Mouse (Mus musculus): ENCODE measurements around the gene 1700069L16Rik. TPM values are rescaled to one million over a fixed set of nuclear protein-coding genes. Genes with fewer than 3 reads are reported as not detected.
A peak's percentile ranks its signal among the peaks of the same experiment; 100 is the strongest.

The 1700069L16Rik gene
- polyA plus RNA-seq, 1 experiment from 2014 or later = not detected

DNA sequence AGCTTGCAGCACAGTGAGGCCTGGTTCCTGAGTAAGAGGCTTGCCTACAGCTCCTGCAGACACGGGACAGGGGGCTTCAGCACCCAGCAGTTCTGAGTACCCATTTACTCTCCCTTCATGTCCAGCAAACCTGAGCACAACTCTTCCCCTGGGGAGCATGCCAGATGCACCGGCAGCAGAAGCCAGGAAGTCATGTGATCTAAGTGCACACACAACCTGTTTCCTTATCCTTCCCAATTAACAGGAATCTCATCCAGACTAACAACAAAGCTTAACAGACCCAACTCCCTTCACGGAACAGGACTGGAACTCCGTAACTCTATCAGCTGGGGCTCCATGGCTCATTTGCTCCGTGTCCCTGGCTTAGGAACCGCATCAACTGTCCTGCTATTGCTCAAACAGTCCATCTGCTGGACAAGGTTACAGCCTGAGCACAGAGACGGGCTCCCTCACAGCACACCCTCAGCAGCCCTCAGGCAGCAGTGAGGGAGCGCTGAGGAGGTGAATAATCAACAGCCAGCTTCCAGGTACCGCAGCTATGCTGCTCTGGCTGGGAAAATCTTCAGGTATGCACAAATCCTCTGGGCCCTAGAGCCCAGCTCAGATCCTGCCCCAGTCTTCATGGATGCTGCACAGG lies 27.1 kb upstream of the 1700069L16Rik start:
- ATAC-seq (ENCODE audit: low read depth) (no peak), DNase-seq (no peak)
- Histone ChIP-seq H3K4me3 (replicated peaks) (no peak overlapping the region), H3K36me3 (peaks cover 100% of the 10 kb centered on the region), H3K4me1 (replicated peaks) (no peaks in the 10 kb centered on the region), H3K27ac (no peak overlapping the region), H3K27me3 (no peaks in the 10 kb centered on the region), H3K9ac (no peak overlapping the region), H3K9me3 (replicated peaks) (no peaks in the 10 kb centered on the region), H3K4me2 (no peak overlapping the region)
- WGBS (ENCODE audit: insufficient replicate concordance) = 79% methylated on average over 9 of the region's 9 CpGs

DNA sequence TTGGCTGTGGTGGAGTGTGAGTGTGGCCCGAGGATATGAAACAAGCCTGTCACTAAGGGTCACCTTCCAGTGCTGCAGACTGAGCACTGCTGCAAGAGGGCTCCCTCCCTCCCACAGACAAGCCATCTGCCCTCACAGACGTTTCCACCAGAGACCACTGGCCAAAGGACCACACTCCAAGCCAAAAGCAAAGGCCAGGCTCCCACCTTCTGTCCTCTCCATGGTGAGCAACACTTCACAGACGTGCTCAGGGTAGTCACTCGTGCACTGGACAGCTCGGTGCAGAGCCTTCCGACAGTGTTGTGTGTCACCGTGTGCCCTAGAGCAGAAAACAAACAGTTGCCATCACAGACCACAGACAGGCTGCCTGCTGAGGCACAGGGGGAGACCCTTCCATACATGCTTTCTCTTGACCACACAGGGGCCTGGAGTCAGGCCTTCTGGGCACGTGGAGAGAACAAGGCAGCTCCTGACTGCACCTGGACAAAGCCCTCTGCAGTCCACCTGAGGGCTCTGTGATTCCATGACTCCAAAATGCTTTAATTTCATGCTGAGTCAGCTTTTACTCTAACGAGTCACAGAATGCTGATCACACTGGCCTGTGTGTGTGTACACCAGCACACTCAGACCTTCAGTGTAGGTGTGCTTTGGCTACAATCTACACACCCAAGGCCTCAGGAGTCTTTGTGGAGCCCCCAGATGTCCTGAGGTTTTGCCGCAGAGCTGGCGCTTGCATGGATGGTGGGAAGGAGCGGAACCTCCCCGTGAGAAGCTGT lies 24.2 kb upstream of the 1700069L16Rik start:
- ATAC-seq (ENCODE audit: low read depth) (no peak), DNase-seq (no peak)
- Histone ChIP-seq H3K9me3 (replicated peaks) (no peaks in the 10 kb centered on the region), H3K27me3 (no peaks in the 10 kb centered on the region), H3K4me3 (replicated peaks) (no peak overlapping the region), H3K4me1 (replicated peaks) (no peaks in the 10 kb centered on the region), H3K27ac (no peak overlapping the region), H3K36me3 (peaks cover 100% of the 10 kb centered on the region), H3K4me2 (no peak overlapping the region), H3K9ac (no peak overlapping the region)
- WGBS (ENCODE audit: insufficient replicate concordance) = 90% methylated on average over 13 of the region's 13 CpGs

DNA sequence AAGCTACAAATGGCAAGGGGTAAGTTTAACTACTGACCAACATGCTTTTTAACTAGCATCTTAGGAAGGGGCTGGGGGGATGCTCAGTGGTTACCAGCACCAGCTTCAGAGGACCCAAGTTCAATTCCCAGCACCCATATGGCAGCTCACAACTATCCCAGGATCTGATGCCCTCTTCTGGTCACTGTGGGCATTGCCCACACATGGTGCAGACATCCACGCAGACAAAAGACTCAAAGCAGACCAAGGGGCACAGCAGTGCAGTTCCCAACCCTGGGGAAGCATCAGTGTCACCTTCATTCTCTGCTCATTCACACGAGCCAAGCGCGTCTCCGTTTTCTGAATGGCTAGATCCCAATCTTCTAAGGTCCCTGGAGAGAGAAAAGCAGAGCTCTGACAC lies 23.1 kb upstream of the 1700069L16Rik start:
- H3K4me1 ChIP-seq (replicated peaks) = no peaks in the 10 kb centered on the region
- no peak overlapping the region for H3K4me3 ChIP-seq (replicated peaks)
- no peak overlapping the region for H3K27ac ChIP-seq
- H3K4me2 ChIP-seq = no peak overlapping the region
- H3K9me3 ChIP-seq (replicated peaks) = no peaks in the 10 kb centered on the region
- ATAC-seq (ENCODE audit: low read depth) = no peak
- 91% methylated on average over 5 of the region's 5 CpGs for WGBS (ENCODE audit: insufficient replicate concordance)
- no peak for DNase-seq
- H3K9ac ChIP-seq = no peak overlapping the region
- peaks cover 100% of the 10 kb centered on the region for H3K36me3 ChIP-seq
- H3K27me3 ChIP-seq = no peaks in the 10 kb centered on the region

DNA sequence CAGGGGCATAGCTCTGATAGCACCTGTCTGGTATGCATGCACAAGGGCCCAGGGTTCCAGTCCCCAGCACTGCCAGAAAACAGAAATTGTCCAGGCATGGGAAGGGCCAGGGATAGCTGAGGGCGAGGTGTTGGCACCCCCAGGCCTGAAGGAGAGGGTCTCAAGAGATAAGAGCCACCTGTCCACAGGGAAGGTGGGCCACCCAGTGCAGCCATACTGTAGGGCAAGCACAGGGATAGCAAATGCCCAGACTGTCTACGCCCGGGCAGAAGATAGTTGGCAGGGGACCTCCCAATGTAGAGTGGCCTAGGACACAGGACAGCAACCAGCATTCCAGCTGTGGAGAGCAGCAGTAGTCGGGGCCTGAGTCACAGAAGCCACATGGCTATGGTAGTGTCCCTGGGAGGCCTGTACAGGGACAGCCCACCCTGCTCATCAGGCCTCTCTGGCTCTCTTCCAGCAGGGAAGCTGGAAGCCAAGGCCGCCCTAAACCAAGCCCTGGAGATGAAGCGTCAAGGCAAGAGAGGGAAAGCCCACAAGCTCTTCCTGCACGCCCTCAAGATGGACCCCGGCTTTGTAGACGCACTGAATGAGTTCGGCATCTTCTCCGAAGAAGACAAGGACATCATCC lies 13.2 kb upstream of the 1700069L16Rik start:
- no peaks in the 10 kb centered on the region for H3K27me3 ChIP-seq
- WGBS (ENCODE audit: insufficient replicate concordance) = 85% methylated on average over 11 of the region's 11 CpGs
- no peaks in the 10 kb centered on the region for H3K9me3 ChIP-seq (replicated peaks)
- H3K9ac ChIP-seq = no peak overlapping the region
- ATAC-seq (ENCODE audit: low read depth) = no peak
- H3K4me3 ChIP-seq (replicated peaks) = no peak overlapping the region
- H3K36me3 ChIP-seq = peaks cover 54% of the 10 kb centered on the region
- no peak overlapping the region for H3K4me2 ChIP-seq
- DNase-seq = no peak
- H3K27ac ChIP-seq = no peak overlapping the region
- peaks cover 26% of the 10 kb centered on the region for H3K4me1 ChIP-seq (replicated peaks)

DNA sequence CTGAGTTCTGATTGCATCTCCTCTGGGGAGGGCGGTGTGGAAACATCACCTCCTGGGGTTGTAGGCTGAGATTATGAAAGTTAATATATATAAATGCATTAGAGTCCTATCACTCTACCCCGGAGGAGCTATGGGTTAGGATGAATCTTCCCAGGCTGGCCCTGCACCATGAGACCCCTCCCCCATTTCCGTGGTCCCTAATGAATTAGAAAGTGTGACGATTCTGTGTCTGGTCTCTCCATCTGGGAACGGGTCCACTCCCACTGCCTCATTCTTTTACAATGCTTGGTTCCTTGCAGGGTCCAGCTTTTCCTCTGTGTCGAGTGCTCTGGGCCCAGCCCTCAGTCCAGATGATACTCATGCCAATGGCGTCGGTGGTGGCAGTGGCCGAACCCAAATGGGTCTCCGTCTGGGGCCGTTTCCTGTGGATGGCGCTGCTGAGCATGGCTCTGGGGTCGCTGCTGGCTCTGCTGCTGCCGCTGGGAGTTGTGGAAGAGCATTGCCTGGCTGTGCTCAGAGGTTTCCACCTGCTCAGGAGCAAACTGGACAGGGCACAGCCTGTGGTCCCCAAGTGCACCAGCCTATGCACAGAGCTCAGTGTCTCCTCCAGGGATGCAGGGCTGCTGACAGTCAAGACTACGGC lies 12.1 kb upstream of the 1700069L16Rik start:
- H3K4me1 ChIP-seq (replicated peaks) = peaks cover 26% of the 10 kb centered on the region
- ATAC-seq (ENCODE audit: low read depth) (no peak), DNase-seq (no peak)

DNA sequence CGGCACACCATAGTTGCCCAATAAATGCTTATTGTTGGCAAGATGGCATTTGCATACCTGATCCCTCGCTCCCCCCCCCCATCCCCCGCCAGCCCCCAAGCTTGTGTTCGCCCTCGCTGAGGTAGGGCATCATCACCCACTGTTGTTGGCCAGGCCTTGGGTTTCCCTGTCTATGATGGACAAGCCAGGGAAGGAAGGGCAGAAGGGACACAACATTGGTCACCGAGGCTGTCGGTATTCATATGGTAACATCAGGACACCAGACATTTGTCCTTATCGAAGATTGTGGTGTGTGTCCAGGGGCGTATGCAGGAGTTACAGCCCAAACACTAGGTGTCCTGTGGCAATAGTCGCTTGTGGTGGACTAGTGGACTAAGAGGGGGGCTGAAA lies 11.5 kb upstream of the 1700069L16Rik start:
- no peaks in the 10 kb centered on the region for H3K27me3 ChIP-seq
- peaks cover 38% of the 10 kb centered on the region for H3K36me3 ChIP-seq
- ATAC-seq (ENCODE audit: low read depth) = no peak
- peak overlapping the region; percentile 76 for H3K4me3 ChIP-seq (replicated peaks)
- peaks cover 26% of the 10 kb centered on the region for H3K4me1 ChIP-seq (replicated peaks)
- 5% methylated on average over 10 of the region's 10 CpGs for WGBS (ENCODE audit: insufficient replicate concordance)
- H3K27ac ChIP-seq = peak overlapping the region; percentile 89
- H3K9ac ChIP-seq = peak overlapping the region; percentile 80
- DNase-seq = no peak
- H3K9me3 ChIP-seq (replicated peaks) = no peaks in the 10 kb centered on the region
- peak overlapping the region; percentile 89 for H3K4me2 ChIP-seq

More for the DNA sequence above, 12.1 kb upstream of the 1700069L16Rik start:
- peaks cover 44% of the 10 kb centered on the region for H3K36me3 ChIP-seq
- no peaks in the 10 kb centered on the region for H3K9me3 ChIP-seq (replicated peaks)
- peak overlapping the region; percentile 89 for H3K4me2 ChIP-seq
- H3K27ac ChIP-seq = peak overlapping the region; percentile 89
- peak overlapping the region; percentile 76 for H3K4me3 ChIP-seq (replicated peaks)
- peak overlapping the region; percentile 80 for H3K9ac ChIP-seq
- WGBS (ENCODE audit: insufficient replicate concordance) = 41% methylated on average over 15 of the region's 15 CpGs
- no peaks in the 10 kb centered on the region for H3K27me3 ChIP-seq

DNA sequence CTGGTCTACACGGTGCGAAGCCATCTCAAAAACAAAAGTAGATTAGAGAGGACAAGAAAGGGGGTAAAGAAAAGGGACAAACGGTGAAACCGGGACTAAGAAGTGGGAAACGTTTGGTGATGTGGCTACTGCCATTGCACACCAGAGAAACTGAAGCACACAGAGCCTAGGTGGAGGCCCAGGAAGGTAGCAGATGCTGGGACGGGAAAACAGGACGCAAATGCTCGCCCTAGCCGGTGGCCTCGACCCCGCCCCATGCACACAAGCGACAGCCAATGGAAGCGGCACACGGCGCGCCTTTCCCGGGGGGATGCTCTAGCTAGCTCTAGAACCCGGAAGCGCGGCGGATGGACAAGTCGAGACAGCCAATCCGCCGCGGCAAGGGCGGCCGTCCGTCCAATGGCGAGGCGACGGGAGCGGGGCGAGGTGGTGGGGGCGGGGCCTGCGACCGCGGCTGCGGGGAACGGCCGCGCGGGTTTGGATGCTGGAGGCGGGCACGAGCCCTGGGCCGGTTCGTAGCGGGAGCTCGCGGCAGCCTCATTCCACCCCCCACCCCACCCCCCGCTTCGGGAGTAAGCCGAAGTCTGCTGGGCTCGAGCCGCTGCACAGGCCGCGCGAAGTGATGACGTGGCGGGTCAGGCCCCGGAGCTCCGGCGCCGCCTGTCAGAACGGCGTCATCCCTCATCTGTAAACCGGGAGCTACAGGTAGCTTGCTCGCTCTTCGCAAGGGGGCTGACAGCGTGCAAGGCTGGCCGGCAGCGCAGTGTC lies 11.0 kb upstream of the 1700069L16Rik start, which contains the start of gene Ficd:
TSS of gene Ficd (plus strand) at position 459 of the 768 bp plus-strand sequence.
- peak within 1 kb of the TSS; percentile 89 for H3K27ac ChIP-seq
- no peaks in the 10 kb centered on the region for H3K27me3 ChIP-seq
- ATAC-seq (ENCODE audit: low read depth) (peak; percentile 96), DNase-seq (peak; percentile 93)
- peaks cover 32% of the 10 kb centered on the region for H3K36me3 ChIP-seq
- peaks cover 26% of the 10 kb centered on the region for H3K4me1 ChIP-seq (replicated peaks)
- peak within 1 kb of the TSS; percentile 80 for H3K9ac ChIP-seq
- WGBS (ENCODE audit: insufficient replicate concordance) = 1% methylated on average over 71 of the region's 71 CpGs
- peak within 1 kb of the TSS; percentile 76 for H3K4me3 ChIP-seq (replicated peaks)
- H3K9me3 ChIP-seq (replicated peaks) = no peaks in the 10 kb centered on the region
- H3K4me2 ChIP-seq = peak within 1 kb of the TSS; percentile 89

DNA sequence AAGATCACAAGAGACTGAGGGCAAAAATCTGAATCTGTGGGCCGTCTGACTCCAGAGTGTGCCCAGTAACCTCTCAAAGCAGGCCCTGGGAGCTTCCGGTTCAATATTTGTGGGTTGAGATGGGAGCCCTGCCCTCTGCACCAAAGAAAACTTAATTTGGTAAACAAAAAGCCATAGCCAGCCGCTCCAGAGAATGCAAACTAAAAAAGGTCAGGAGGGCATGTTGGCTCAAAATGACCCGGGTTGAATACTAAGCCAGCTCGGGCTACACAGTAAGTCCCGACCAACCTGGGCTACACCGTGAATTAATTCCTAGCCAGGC lies 10.4 kb upstream of the 1700069L16Rik start:
- Histone ChIP-seq H3K4me2 (peak overlapping the region; percentile 83), H3K9me3 (replicated peaks) (no peaks in the 10 kb centered on the region), H3K27me3 (no peaks in the 10 kb centered on the region), H3K4me1 (replicated peaks) (peaks cover 26% of the 10 kb centered on the region), H3K4me3 (replicated peaks) (peak overlapping the region; percentile 76), H3K9ac (peak overlapping the region; percentile 74), H3K27ac (peak overlapping the region; percentile 89), H3K36me3 (peaks cover 27% of the 10 kb centered on the region)
- no peak for DNase-seq
- ATAC-seq (ENCODE audit: low read depth) = peak; percentile 47; the same call in 1 of the 2 replicates
- WGBS (ENCODE audit: insufficient replicate concordance) = 33% methylated on average over 7 of the region's 7 CpGs

DNA sequence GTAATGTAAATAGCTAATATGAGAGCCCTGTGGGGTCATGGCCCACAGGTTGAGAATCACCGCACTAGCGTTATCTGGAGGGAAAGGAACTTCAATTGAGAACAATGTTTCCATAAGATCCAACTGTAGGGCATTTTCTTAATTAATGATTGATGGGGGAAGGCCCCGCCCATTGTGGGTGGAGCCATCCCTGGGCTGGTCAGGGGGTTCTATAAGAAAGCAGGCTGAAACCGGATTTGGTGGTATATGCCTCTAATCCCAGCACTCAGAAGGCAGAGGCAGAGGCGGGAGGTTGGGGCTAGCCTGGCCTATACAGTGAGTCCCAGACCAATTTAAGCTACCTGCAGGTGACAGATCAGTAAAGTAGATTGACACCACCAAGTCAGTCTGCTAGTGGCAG lies 9.8 kb upstream of the 1700069L16Rik start:
- ATAC-seq (ENCODE audit: low read depth) = no peak

DNA sequence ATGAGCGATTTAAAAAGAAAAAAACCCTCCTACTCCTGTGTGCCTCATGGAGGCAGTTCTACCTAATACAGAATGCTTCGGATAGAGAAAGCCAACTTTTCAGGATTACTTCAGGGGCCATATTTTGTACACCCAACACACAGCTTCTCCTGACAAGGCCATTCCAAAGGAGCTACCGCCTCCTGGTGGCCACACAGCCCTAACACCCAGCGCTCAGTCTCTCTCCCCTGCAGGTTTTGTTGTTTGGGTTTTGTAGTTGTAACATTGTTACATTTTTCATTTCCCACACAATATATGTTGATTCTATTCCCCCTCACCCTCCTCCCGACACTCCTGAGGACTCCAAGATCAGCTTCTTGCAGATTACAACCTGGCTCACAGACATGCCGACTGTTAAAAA lies 7.6 kb upstream of the 1700069L16Rik start:
- Histone ChIP-seq H3K36me3 (no peaks in the 10 kb centered on the region), H3K9me3 (replicated peaks) (no peaks in the 10 kb centered on the region), H3K4me1 (replicated peaks) (peaks cover 23% of the 10 kb centered on the region), H3K27ac (no peak overlapping the region), H3K27me3 (no peaks in the 10 kb centered on the region), H3K4me2 (no peak overlapping the region), H3K4me3 (replicated peaks) (no peak overlapping the region), H3K9ac (no peak overlapping the region)
- 26% methylated on average over 6 of the region's 6 CpGs for WGBS (ENCODE audit: insufficient replicate concordance)
- DNase-seq (no peak), ATAC-seq (ENCODE audit: low read depth) (no peak)

More for the DNA sequence above, 9.8 kb upstream of the 1700069L16Rik start:
- DNase-seq = no peak
- H3K9ac ChIP-seq = peak overlapping the region; percentile 74; the same call in 1 of the 2 replicates
- no peaks in the 10 kb centered on the region for H3K9me3 ChIP-seq (replicated peaks)
- peaks cover 21% of the 10 kb centered on the region for H3K36me3 ChIP-seq
- no peaks in the 10 kb centered on the region for H3K27me3 ChIP-seq
- 66% methylated on average over 5 of the region's 5 CpGs for WGBS (ENCODE audit: insufficient replicate concordance)
- peak overlapping the region; percentile 89 for H3K27ac ChIP-seq
- H3K4me3 ChIP-seq (replicated peaks) = 0 out of 2 replicates have a peak overlapping the region, but pooled peaks have one; percentile 76
- H3K4me1 ChIP-seq (replicated peaks) = peaks cover 26% of the 10 kb centered on the region
- peak overlapping the region; percentile 83 for H3K4me2 ChIP-seq

Measured in liver, embryonic 13.5 days (tissue).